Mouse (Mus musculus) liver, embryonic 15.5 days (tissue): ENCODE measurements around the gene Dnaja1. TPM values are rescaled to one million over a fixed set of nuclear protein-coding genes. Genes with fewer than 3 reads are reported as not detected.
A peak's percentile ranks its signal among the peaks of the same experiment; 100 is the strongest.

Experiments used
- ATAC-seq: fragments of 200-750 bp; cut with Nextera tagmentation; 2 replicates; pipeline ENCODE4 v1.8.0; 2017; ENCODE audit warnings: moderate number of reproducible peaks, mild to moderate bottlenecking, moderate library complexity; ENCODE audit not compliant: insufficient read depth
- H3K27ac ChIP-seq: fragments of 300-500 bp; sonication (generic); replicated peaks from 2 replicates; pipeline ENCODE4 v1.5.1; 2015; ENCODE audit warnings: mild to moderate bottlenecking, inconsistent platforms
- H3K27me3 ChIP-seq: fragments of 300-500 bp; sonication (generic); 2 replicates; pipeline ENCODE4 v1.6.1; 2015; ENCODE audit warnings: mild to moderate bottlenecking, inconsistent platforms
- H3K36me3 ChIP-seq: fragments of 300-500 bp; sonication (generic); replicated peaks from 2 replicates; pipeline ENCODE4 v1.6.1; 2015; ENCODE audit warnings: moderate library complexity, mild to moderate bottlenecking, inconsistent platforms
- H3K4me1 ChIP-seq: fragments of 300-500 bp; sonication (generic); replicated peaks from 2 replicates; pipeline ENCODE4 v1.6.1; 2015; ENCODE audit warnings: inconsistent platforms
- H3K4me2 ChIP-seq: fragments of 300-500 bp; sonication (generic); 2 replicates; pipeline ENCODE4 v1.6.1; 2015; ENCODE audit warnings: moderate library complexity, mild to moderate bottlenecking, inconsistent platforms
- H3K4me3 ChIP-seq: fragments of 300-500 bp; sonication (generic); replicated peaks from 2 replicates; pipeline ENCODE4 v1.5.1; 2015; ENCODE audit warnings: mild to moderate bottlenecking, inconsistent platforms
- H3K9ac ChIP-seq: fragments of 300-500 bp; sonication (generic); 2 replicates; pipeline ENCODE4 v1.6.1; 2015; ENCODE audit warnings: moderate library complexity, mild to moderate bottlenecking, inconsistent platforms
- H3K9me3 ChIP-seq: fragments of 300-500 bp; sonication (generic); replicated peaks from 2 replicates; pipeline ENCODE4 v1.6.1; 2016; ENCODE audit warnings: inconsistent platforms
- WGBS: fragments of 180-500 bp; shearing (Covaris S2); methylation state at CpG from one replicate; pipeline ENCODE4 v1.1.7; 2015; ENCODE audit warnings: mixed read lengths; ENCODE audit not compliant: insufficient replicate concordance; 5-methylcytosine and 5-hydroxymethylcytosine counted together
- polyA plus RNA-seq: library from polyadenylated mRNA; unstranded; fragments of >200 nt; fragmentation: Nextera tagmentation; extraction: Ambion mirVana; gene quantifications from 2 replicates; pipeline ENCODE4 v1.2.1, GENCODE M21; 2015

Dnaja1 gene
- polyA plus RNA-seq, 1 experiment from 2014 or later = 130 TPM

DNA sequence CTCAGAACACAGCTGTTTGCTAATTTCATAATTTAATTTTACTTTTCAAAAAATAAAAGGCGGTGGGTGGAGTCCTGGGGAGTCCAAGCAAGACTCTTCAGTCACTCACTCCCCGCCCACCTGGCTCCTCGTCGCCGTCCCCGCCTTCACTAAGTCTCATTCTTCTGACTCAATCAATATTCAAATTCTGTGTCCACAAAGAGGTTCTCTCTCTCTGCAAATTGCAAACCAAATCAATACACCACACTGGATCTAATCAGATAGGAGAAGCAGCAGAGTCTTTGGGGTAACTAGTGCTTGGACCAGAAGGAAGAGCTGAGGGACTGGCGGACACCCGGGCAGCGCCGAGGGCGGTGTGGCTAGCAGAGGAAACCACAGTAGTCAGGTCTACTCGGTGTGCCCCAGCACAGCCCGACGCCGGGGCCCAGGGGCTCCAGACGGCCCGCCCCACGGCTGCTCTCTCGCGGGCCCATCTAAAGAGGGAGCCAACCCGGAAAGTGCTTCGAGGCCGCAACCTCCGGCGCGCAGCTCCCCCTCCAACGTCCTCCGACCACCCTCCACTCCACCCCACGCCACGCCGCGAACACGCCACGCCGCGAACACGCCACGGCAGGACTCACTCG is 35.3 kb downstream of the Dnaja1 start:
- ATAC-seq = peak; percentile 76
- H3K9ac ChIP-seq = peak overlapping the region; percentile 81
- H3K4me3 ChIP-seq = peak overlapping the region; percentile 94
- WGBS = under 1% methylated on average over 39 of the region's 39 CpGs
- no peaks in the 10 kb centered on the region for H3K27me3 ChIP-seq
- H3K9me3 ChIP-seq = no peaks in the 10 kb centered on the region
- H3K36me3 ChIP-seq = peaks cover 37% of the 10 kb centered on the region
- peak overlapping the region; percentile 80 for H3K4me2 ChIP-seq
- H3K27ac ChIP-seq = peak overlapping the region; percentile 84
- peaks cover 19% of the 10 kb centered on the region for H3K4me1 ChIP-seq

DNA sequence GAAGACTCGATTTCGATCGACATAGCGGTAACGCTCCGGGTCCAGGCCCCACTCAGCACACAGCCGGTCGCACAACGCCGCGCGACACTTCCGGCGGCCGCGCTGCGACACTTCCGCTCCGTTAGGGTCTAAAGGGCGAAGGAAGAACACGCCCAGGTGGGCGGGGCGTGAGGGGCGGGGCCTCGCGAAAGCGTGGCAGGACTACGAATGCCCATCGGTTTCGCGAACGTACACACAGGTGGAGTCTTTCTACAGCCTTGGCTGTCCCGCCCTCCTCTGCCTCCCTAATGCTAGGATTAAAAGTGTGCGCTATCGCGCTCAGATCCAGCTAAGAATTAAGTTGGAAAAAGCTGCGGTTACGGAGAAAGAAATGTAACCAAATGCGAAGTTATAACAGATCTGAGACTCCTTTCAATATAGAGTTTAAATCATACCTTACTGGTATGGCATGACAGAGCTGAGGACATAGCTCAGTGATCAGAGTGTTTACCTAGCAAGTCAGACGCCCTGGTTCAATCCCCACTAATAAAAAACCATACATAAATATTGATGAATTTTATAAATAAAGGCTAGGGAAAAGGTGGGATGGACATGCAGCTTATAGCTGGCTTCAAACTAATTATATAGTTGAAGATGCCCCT is 36.0 kb downstream of the Dnaja1 start, which contains the start of gene Smu1:
Smu1 (minus strand) TSS at position 144 of the 641 bp plus-strand sequence.
- no peaks in the 10 kb centered on the region for H3K27me3 ChIP-seq
- WGBS = 1% methylated on average over 40 of the region's 40 CpGs
- peak; percentile 96 for ATAC-seq
- H3K9ac ChIP-seq = peak within 1 kb of the TSS; percentile 81
- peak within 1 kb of the TSS; percentile 80 for H3K4me2 ChIP-seq
- peaks cover 31% of the 10 kb centered on the region for H3K36me3 ChIP-seq
- H3K4me1 ChIP-seq = peaks cover 19% of the 10 kb centered on the region
- H3K4me3 ChIP-seq = peak within 1 kb of the TSS; percentile 94
- H3K27ac ChIP-seq = peak within 1 kb of the TSS; percentile 84
- H3K9me3 ChIP-seq = no peaks in the 10 kb centered on the region

DNA sequence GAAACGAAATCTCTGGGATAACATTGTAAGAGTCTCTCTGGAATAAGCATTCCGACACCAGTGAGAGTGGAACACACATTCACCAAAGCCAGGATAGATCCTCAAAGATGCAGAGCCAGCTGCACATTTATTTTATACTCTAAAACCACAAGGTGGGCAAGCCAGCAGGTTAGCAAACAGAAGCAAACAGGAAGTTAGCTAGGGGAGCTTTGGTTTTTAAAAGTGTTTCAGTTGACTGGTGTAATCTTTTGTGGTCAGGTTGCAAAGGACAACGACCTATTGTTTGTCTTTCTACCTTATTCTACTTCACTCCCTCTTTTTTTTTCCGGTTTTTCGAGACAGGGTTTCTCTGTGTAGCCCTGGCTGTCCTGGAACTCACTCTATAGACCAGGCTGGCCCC is 37.9 kb downstream of the Dnaja1 start:
- 27% methylated on average over 5 of the region's 5 CpGs for WGBS
- H3K4me2 ChIP-seq = no peak overlapping the region
- H3K9me3 ChIP-seq = no peaks in the 10 kb centered on the region
- H3K36me3 ChIP-seq = peaks cover 11% of the 10 kb centered on the region
- H3K9ac ChIP-seq = no peak overlapping the region
- H3K4me1 ChIP-seq = peaks cover 19% of the 10 kb centered on the region
- no peak overlapping the region for H3K27ac ChIP-seq
- no peak for ATAC-seq
- H3K27me3 ChIP-seq = no peaks in the 10 kb centered on the region
- no peak overlapping the region for H3K4me3 ChIP-seq

DNA sequence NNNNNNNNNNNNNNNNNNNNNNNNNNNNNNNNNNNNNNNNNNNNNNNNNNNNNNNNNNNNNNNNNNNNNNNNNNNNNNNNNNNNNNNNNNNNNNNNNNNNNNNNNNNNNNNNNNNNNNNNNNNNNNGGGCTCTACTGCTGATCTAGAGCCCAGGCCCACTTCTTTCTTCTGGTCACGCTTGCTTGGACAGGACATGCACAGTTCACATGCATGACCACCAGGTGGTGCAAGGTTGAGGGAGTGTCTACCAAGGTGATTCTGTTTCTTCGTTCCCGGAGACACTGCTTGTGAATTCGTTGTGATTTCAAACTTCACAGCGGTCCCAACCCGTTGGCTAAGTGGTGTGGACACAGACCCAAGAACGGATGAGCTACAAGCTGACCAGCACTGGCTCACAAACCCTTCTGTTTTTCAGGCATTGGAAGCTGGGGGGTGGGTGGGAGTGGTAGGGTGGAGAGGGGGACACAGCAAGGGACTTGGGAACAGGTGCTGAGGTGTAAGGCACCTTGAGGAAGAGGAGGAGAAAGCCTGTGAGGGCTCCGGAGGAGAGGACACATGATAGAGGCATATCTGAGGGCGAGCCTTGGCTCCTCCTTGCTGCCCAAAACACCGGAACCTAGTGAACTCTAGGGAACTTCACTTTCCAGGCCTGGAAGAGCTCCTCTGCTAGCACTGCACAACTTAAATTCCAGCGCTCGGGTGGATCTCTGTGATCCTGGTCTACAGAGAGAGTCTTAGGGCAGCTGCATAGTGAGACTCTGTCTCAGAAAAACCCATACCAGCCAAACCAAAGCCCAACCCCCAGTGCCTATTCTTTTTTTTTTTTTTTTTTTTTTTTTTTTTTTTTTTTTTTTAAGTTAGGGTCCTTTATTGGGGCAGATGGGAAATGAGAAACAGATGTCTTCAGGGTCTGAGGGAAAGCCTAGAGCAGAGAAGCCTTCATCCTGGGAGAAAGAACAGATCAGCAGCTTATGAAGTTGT is 52.6 kb downstream of the Dnaja1 start:
- Histone ChIP-seq H3K4me1 (peaks cover 33% of the 10 kb centered on the region), H3K36me3 (no peaks in the 10 kb centered on the region), H3K9me3 (no peaks in the 10 kb centered on the region), H3K27ac (no peak overlapping the region), H3K4me3 (peak overlapping the region; percentile 22), H3K4me2 (peak overlapping the region; percentile 56), H3K27me3 (no peaks in the 10 kb centered on the region), H3K9ac (no peak overlapping the region)
- 13% methylated on average over 12 of the region's 12 CpGs for WGBS
- no peak for ATAC-seq

DNA sequence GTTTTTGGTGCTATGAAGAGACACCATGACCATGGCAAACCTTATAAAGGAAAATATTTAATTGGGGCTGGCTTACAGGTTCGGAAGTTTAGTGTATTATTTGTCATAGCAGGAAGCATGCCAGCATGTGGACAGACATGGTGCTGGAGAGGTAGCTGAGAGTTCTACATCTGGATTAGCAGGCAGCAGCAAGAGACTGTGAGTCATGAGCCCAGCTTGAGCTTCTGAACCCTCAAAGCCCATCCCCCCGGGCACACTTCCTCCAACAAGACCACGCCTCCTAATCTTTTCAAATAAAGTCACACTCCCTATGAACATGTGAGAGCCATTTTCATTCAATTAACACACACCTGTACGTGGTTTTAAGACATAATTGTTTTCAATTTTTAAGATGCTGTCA is 54.5 kb downstream of the Dnaja1 start:
- Histone ChIP-seq H3K27me3 (no peaks in the 10 kb centered on the region), H3K4me3 (no peak overlapping the region), H3K4me2 (no peak overlapping the region), H3K9me3 (no peaks in the 10 kb centered on the region), H3K36me3 (no peaks in the 10 kb centered on the region), H3K4me1 (peaks cover 36% of the 10 kb centered on the region), H3K9ac (no peak overlapping the region), H3K27ac (no peak overlapping the region)
- no peak for ATAC-seq
- 40% methylated on average over 4 of the region's 4 CpGs for WGBS

DNA sequence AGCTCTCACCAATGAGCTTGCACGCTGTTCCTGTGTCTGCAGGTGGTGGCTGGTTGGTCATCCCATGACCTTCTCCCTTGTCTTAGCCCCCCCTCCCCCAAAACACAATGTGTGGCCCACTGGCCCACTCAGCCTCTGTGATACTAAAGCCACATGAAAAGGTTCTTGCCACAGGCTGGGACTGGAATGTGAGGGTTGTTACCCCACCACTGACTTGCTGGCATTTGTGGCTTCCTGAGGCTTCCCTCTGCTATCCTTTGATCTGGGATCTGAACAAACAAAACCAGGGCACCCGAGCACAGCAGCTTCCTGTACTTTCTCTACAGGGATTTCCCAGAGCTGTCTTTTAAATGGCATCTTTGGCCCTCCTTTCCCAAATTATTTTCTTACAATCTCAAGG is 55.2 kb downstream of the Dnaja1 start:
- Histone ChIP-seq H3K27me3 (no peaks in the 10 kb centered on the region), H3K4me2 (no peak overlapping the region), H3K4me1 (peaks cover 38% of the 10 kb centered on the region), H3K4me3 (no peak overlapping the region), H3K9me3 (no peaks in the 10 kb centered on the region), H3K27ac (no peak overlapping the region), H3K9ac (no peak overlapping the region), H3K36me3 (no peaks in the 10 kb centered on the region)
- no peak for ATAC-seq
- 28% methylated on average over 2 of the region's 2 CpGs for WGBS

DNA sequence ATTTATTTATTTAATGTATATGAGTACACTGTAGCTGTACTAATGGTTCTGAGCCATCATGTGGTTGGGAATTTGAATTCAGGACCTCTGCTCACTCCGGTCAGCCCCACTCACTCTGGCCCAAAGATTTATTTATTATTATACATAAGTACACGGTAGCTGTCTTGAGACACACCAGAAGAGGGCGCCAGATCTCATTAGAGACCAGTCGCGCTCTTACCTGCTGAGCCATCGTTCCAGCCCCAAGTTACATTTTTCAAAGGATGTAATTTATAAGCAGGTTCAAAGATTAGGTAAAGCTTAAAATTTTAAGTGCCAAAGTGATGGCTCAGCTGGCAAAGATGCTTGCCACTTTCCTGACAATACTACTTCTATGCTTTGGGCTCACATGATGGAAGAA is 56.7 kb downstream of the Dnaja1 start:
- H3K27ac ChIP-seq = no peak overlapping the region
- no peak overlapping the region for H3K4me3 ChIP-seq
- no peak overlapping the region for H3K4me2 ChIP-seq
- no peaks in the 10 kb centered on the region for H3K36me3 ChIP-seq
- H3K9me3 ChIP-seq = no peaks in the 10 kb centered on the region
- no peaks in the 10 kb centered on the region for H3K27me3 ChIP-seq
- peaks cover 37% of the 10 kb centered on the region for H3K4me1 ChIP-seq
- 51% methylated on average over 6 of the region's 6 CpGs for WGBS
- no peak for ATAC-seq
- no peak overlapping the region for H3K9ac ChIP-seq

DNA sequence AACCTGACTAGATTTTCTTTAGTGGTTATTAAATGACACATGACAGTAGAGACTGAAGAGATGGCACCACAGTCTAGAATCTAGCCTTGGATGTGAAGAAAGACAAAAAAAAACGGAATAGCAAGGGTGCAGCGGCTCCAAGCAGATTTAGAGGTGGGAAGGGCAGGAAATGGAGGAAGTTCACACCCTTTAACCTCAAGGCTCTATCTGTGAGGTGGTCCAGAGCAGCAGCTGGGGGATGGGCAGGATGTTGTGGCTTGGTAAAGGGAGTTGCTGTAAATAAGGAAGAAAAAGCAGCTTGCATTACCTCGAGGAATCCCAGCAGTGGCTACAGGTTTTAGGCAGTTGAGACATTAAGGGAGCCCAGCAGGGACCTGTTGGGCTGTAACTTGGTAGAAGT is 59.2 kb downstream of the Dnaja1 start:
- Histone ChIP-seq H3K4me2 (peak overlapping the region; percentile 47), H3K9me3 (no peaks in the 10 kb centered on the region), H3K4me1 (peaks cover 29% of the 10 kb centered on the region), H3K9ac (no peak overlapping the region), H3K36me3 (no peaks in the 10 kb centered on the region), H3K27me3 (no peaks in the 10 kb centered on the region), H3K27ac (peak overlapping the region; percentile 38; the same call in 1 of the 2 replicates), H3K4me3 (no peak overlapping the region)
- 2% methylated on average over 3 of the region's 3 CpGs for WGBS
- no peak for ATAC-seq

DNA sequence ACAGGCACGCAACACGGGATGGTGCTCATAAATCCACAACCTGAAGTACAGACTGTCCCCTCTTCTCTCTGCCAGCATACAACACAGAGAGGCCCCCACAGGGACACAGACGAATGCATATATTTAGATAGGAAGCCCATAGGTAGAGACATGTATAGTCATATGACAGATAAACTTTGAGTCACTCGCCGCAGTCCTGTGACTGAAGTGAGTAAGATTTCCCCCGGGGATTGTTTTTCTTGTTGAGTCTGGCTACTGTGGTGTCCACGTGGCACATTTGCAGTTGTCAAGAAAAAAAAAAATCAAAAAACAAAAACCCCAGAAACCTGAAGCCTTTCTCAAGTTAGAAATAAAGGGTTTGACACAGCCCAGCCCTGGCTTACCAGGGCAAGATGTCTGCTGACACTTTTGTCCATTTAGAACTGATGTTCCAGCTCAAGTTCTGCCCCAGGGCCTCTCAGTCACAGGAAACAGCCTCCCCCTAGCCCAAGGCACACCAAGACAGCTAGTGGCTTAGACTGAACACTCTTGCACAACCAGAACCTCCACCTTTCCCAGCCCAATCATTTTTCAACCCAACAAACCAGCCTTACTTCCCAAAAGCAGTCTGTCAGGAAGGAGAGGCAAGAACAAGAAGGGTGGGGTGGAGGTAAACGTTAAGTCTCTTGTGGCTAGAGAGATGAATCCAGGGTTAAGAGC is 60.0 kb downstream of the Dnaja1 start:
- H3K4me3 ChIP-seq = no peak overlapping the region
- H3K4me2 ChIP-seq = peak overlapping the region; percentile 47
- no peaks in the 10 kb centered on the region for H3K27me3 ChIP-seq
- WGBS = 11% methylated on average over 8 of the region's 8 CpGs
- peak overlapping the region; percentile 38 for H3K27ac ChIP-seq
- H3K9me3 ChIP-seq = no peaks in the 10 kb centered on the region
- 0 out of 2 replicates have a peak, but pooled peaks have one; percentile 31 for ATAC-seq
- no peaks in the 10 kb centered on the region for H3K36me3 ChIP-seq
- no peak overlapping the region for H3K9ac ChIP-seq
- H3K4me1 ChIP-seq = peaks cover 28% of the 10 kb centered on the region

DNA sequence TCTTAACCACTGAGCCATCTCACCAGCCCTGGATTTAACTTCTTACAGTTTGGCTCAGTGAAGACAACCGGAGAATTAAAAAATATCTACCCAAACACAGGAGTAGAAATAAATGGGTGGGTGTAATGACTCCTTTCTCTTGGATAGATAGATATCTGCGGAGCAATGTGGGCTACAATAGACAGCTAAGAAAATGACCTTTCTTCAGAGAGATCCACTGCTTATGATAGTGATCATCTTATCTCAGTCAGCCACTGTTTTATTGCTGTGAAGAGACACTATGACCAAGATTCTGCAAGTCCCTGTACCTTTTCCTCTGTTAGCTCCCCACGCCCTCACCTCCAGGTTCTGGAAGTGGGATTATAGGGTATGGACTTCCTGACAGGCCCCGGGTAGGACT is 61.1 kb downstream of the Dnaja1 start:
- WGBS = 62% methylated on average over 4 of the region's 4 CpGs
- H3K4me2 ChIP-seq = no peak overlapping the region
- no peak overlapping the region for H3K4me3 ChIP-seq
- H3K9ac ChIP-seq = no peak overlapping the region
- no peaks in the 10 kb centered on the region for H3K27me3 ChIP-seq
- ATAC-seq = no peak
- H3K9me3 ChIP-seq = no peaks in the 10 kb centered on the region
- peaks cover 26% of the 10 kb centered on the region for H3K4me1 ChIP-seq
- H3K36me3 ChIP-seq = no peaks in the 10 kb centered on the region
- H3K27ac ChIP-seq = no peak overlapping the region
